ENCODE assay signal across 19 mouse cellular contexts in the genomic region with DNA sequence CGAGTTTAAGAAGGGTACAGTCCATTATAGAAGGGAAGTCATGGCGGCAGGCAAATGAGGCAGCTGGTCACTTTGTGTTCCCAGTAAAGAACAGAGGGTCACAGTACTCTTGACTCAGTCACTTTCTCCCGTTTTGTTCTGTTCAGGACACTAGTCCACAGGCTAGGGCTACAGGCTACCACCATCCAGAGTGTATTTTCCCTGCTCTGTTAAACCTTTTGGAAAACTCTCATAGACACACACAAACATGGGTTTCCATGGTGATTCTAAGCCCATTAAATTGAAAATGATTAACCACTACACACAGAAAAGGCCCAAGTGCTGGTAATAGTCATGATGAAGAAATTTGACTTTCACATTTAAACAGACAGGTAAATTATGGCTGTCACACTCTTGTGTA.
DNase-seq lines count a peak whose midpoint lies in the region; ATAC-seq and TF ChIP-seq lines count a peak whose summit lies in the region.
"Had no signal": no experiment of that assay in that cellular context is flagged by ENCODE, and none has a peak within 500 bp of the region (broad histone marks: within the 10 kb centered on the region; RNA-seq: fewer than 3 reads in every experiment).

No protein-coding gene starts in this region.

- no peak overlapping the region for H3K27ac ChIP-seq in kidney, embryonic 14.5 days (ENCODE audit: low read depth, low read length)
- no peak overlapping the region for H3K27ac ChIP-seq in kidney, embryonic 16.5 days (ENCODE audit: low read length)
- H3K27ac ChIP-seq: embryonic facial prominence, embryonic 10.5 days; embryonic facial prominence, embryonic 12.5 days; forebrain, embryonic 13.5 days had no signal

- no peaks in the 10 kb centered on the region for H3K4me1 ChIP-seq in kidney, embryonic 14.5 days (ENCODE audit: control insufficient read depth, insufficient read depth, low read length)
- H3K4me1 ChIP-seq in kidney, embryonic 16.5 days (ENCODE audit: insufficient read depth, low read length): no peaks in the 10 kb centered on the region
- H3K4me1 ChIP-seq: embryonic facial prominence, embryonic 10.5 days; embryonic facial prominence, embryonic 12.5 days; forebrain, embryonic 13.5 days had no signal

- H3K4me3 ChIP-seq in kidney, embryonic 14.5 days (ENCODE audit: low read length): no peak overlapping the region
- H3K4me3 ChIP-seq in kidney, embryonic 16.5 days (ENCODE audit: low read length): no peak overlapping the region
- H3K4me3 ChIP-seq: embryonic facial prominence, embryonic 10.5 days; embryonic facial prominence, embryonic 12.5 days; forebrain, embryonic 13.5 days had no signal

- no peak for DNase-seq in kidney, adult 8-10 months
- no peak for DNase-seq in kidney, postnatal 14 days
- peak; percentile 41 for DNase-seq in Patski (ENCODE audit: low read depth, low spot score)
- no peak for DNase-seq in natural killer cell, adult 2 months (ENCODE audit: low spot score in 2 of 2)
- DNase-seq: adrenal gland, adult 8-10 months; adrenal gland, postnatal 14 days; adrenal gland, postnatal 36 days; cerebellum, adult 11-12 months; cerebellum, adult 2 months; cerebellum, adult 9-10 months; cerebellum, postnatal 10 days; cerebellum, postnatal 25 days had no signal

- H3K27me3 ChIP-seq in kidney, embryonic 14.5 days (ENCODE audit: control insufficient read depth, insufficient read depth, low read length): no peaks in the 10 kb centered on the region
- H3K27me3 ChIP-seq in kidney, embryonic 16.5 days (ENCODE audit: insufficient read depth, low read length): no peaks in the 10 kb centered on the region
- no peaks in the 10 kb centered on the region for H3K27me3 ChIP-seq in Patski
- H3K27me3 ChIP-seq: embryonic facial prominence, embryonic 12.5 days; forebrain, embryonic 13.5 days had no signal

- peak; percentile 32; the same call in 1 of the 2 replicates for ATAC-seq in kidney, embryonic 14.5 days (ENCODE audit: low FRiP score, low TSS enrichment)
- ATAC-seq in kidney, embryonic 16.5 days (ENCODE audit: low FRiP score, low TSS enrichment): 0 out of 2 replicates have a peak, but pooled peaks have one; percentile 54
- peak; percentile 53 for ATAC-seq in Patski
- ATAC-seq: activated CD4-positive, CD25-positive, alpha-beta regulatory T cell, adult 4 months; forebrain, embryonic 13.5 days; forebrain, embryonic 16.5 days had no signal

- CTCF ChIA-PET in Patski (lab: Charles Lee): interaction anchor here (0.6 to 1.2 kb wide), 3 partner anchors 8 to 16 kb away, joined by 3 to 5 read pairs (median 3); no protein-coding TSS in a partner anchor

- in situ Hi-C loops in Patski (cut with MboI; ENCODE audit: low pct_unique_long_range_greater_than_20kb): no loop called here

- no peaks in the 10 kb centered on the region for H3K36me3 ChIP-seq in kidney, embryonic 14.5 days (ENCODE audit: control insufficient read depth, insufficient read depth, low read length)
- H3K36me3 ChIP-seq in kidney, embryonic 16.5 days (ENCODE audit: insufficient read depth, low read length): no peaks in the 10 kb centered on the region
- H3K36me3 ChIP-seq: embryonic facial prominence, embryonic 10.5 days; embryonic facial prominence, embryonic 12.5 days had no signal

- H3K4me2 ChIP-seq in kidney, embryonic 14.5 days (replicated peaks; ENCODE audit: low read depth, low read length): no peak overlapping the region
- H3K4me2 ChIP-seq in kidney, embryonic 16.5 days (replicated peaks; ENCODE audit: low read depth, low read length): no peak overlapping the region
- H3K4me2 ChIP-seq: embryonic facial prominence, embryonic 12.5 days; forebrain, embryonic 13.5 days had no signal

- no peak overlapping the region for H3K9ac ChIP-seq in kidney, embryonic 14.5 days (ENCODE audit: low read depth, low read length)
- H3K9ac ChIP-seq in kidney, embryonic 16.5 days (replicated peaks; ENCODE audit: low read length): no peak overlapping the region
- H3K9ac ChIP-seq: embryonic facial prominence, embryonic 12.5 days; forebrain, embryonic 13.5 days had no signal

- WGBS in kidney, embryonic 14.5 days: 87% methylated on average over 3 of the region's 3 CpGs
- 79% methylated on average over 3 of the region's 3 CpGs for WGBS in kidney, embryonic 16.5 days

- no peak for TF ChIP-seq CTCF in Patski (IDR thresholded peaks at IDR 0.05)

- no peaks in the 10 kb centered on the region for H3K9me3 ChIP-seq in kidney, embryonic 14.5 days (ENCODE audit: control insufficient read depth, low read length)
- no peaks in the 10 kb centered on the region for H3K9me3 ChIP-seq in kidney, embryonic 16.5 days (ENCODE audit: low read length)
- H3K9me3 ChIP-seq: embryonic facial prominence, embryonic 10.5 days; embryonic facial prominence, embryonic 12.5 days; forebrain, embryonic 13.5 days had no signal

- POLR2A ChIA-PET in Patski (lab: Charles Lee): no interaction called here
